Mouse (Mus musculus): ENCODE results near the gene Ptges. TPM values are rescaled to one million over a fixed set of nuclear protein-coding genes. Genes with fewer than 3 reads are reported as not detected.

The Ptges gene
- total RNA-seq, 2 experiments from 2014 or later: 5.1 to 6.9 TPM

DNA sequence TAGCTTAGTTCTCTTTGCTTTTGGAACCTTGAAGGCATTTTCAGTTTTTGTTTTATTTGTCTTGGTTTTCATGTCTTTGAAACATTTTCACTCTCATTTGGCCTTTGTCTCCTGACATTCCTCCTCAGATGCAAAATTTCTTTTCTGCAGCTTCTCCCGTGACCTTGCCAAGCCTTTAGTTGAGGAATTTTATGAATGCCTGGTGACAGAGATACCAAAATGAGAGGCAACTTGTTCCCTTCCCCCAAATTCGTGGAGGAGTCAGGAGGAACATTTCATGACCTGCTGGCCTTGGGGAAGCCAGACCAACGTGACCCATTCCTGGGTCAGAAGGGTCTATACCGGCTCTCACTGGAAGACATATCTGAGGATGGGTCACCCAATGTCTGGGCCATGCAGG lies 23.0 kb downstream of the Ptges start:
- Histone ChIP-seq H3K4me3 (no peak overlapping the region), H3K27ac (no peak overlapping the region)
- intact Hi-C loops (cut with DNase I): no loop called here
- DNase-seq (ENCODE audit: extremely low spot score in 1 of 2, low spot score in 2 of 2): no peak
- no peak for TF ChIP-seq CTCF (IDR thresholded peaks at IDR 0.05)

GRCm38 (mm10) chr2:30905906-30906305 lies 23.8 kb downstream of the Ptges start:
- no peak for DNase-seq (ENCODE audit: extremely low spot score in 1 of 2, low spot score in 2 of 2)
- TF ChIP-seq CTCF (IDR thresholded peaks at IDR 0.05): no peak
- intact Hi-C loops (cut with DNase I): no loop called here
- no peak overlapping the region for H3K27ac ChIP-seq
- no peak overlapping the region for H3K4me3 ChIP-seq

GRCm38 (mm10) chr2:30904991-30905390 lies 24.7 kb downstream of the Ptges start:
- intact Hi-C loops (cut with DNase I): no loop called here
- no peak for DNase-seq (ENCODE audit: extremely low spot score in 1 of 2, low spot score in 2 of 2)
- Histone ChIP-seq H3K4me3 (no peak overlapping the region), H3K27ac (no peak overlapping the region)
- no peak for TF ChIP-seq CTCF (IDR thresholded peaks at IDR 0.05)

DNA sequence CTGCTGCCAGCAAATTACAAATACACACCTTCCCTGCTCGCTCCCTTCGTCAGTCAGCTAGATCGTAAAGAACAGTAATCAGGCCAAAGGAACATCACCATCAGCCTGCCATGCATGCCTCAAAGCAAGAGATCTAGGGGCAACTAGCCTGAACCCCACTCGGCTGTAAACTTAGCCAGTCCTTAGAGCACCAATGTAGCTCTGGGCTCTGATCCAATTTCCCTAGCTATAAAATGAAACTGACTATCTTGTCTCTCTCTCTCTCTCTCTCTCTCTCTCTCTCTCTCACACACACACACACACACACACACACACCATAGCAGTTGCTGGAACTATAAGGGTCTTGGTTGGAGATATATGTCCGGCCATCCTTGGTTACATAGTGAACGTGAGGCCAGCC lies 25.4 kb downstream of the Ptges start:
- Histone ChIP-seq H3K27ac (no peak overlapping the region), H3K4me3 (no peak overlapping the region)
- intact Hi-C loops (cut with DNase I): no loop called here
- DNase-seq (ENCODE audit: extremely low spot score in 1 of 2, low spot score in 2 of 2): no peak
- no peak for TF ChIP-seq CTCF (IDR thresholded peaks at IDR 0.05)

- no peak for TF ChIP-seq CTCF (IDR thresholded peaks at IDR 0.05)
- H3K27ac ChIP-seq: no peak overlapping the region
- no peak for DNase-seq (ENCODE audit: extremely low spot score in 1 of 2, low spot score in 2 of 2)
- H3K4me3 ChIP-seq: peak overlapping the region; percentile 33
- intact Hi-C loops (cut with DNase I): no loop called here
Observed at GRCm38 (mm10) chr2:30902726-30903722, 26.6 kb downstream of the Ptges start.

DNA sequence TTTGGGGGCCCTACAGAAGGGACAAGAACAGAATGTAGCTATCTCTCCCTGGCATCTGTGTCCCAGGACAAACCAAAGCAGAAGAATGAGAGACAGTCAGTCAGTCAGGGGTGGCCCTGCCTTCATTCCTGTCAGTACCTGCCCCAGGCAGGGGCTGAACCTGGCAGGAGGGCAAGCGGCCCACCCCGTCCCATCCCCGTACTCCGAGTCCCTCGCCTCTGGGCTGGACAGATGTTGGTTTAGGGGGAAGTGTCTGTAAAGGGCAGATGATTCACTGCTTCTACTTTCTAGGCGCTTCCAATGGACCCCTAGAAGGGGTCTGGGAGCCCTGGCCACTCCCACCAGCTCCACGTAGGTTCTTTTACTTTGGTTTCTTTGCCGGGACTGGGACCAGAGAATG lies 27.4 kb downstream of the Ptges start:
- DNase-seq (ENCODE audit: extremely low spot score in 1 of 2, low spot score in 2 of 2): no peak
- no peak for TF ChIP-seq CTCF (IDR thresholded peaks at IDR 0.05)
- Histone ChIP-seq H3K27ac (no peak overlapping the region), H3K4me3 (peak overlapping the region; percentile 33)
- intact Hi-C loops (cut with DNase I): no loop called here

- DNase-seq (ENCODE audit: extremely low spot score in 1 of 2, low spot score in 2 of 2): no peak
- H3K4me3 ChIP-seq: no peak overlapping the region
- intact Hi-C loops (cut with DNase I): no loop called here
- TF ChIP-seq CTCF (IDR thresholded peaks at IDR 0.05): no peak
- no peak overlapping the region for H3K27ac ChIP-seq
Observed at GRCm38 (mm10) chr2:30901646-30902160, 28.0 kb downstream of the Ptges start.

DNA sequence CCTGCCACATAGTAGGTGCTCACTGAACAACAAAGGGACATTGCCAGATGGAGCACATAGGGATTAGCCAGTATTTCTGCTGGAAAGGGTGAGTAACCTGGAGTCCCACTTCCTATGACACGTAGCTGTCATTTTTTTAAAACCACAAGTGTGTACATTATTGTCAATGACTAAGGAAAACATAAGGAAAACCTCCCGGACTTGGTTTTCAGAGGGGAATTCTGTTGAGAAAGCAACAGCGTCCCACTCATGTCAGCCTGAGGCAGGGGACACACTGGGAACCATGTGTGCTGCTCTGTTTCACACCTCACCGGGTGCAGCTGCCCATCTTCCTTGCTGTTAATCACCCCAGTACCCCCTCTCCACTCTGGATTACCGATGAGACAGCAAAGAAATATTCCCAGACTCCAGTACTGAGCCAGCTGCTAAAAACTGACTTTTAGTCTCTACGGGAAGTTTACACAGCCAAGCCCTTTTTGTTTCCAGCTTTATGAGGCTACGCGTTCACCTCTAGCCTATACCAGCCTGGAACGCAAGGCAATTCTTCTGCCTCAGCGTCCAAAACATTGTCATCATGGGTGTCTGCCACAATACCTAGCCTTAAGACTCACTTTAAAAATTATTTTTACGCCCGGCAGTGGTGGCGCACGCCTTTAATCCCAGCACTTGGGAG lies 30.1 kb downstream of the Ptges start:
- no peak for TF ChIP-seq CTCF (IDR thresholded peaks at IDR 0.05)
- Histone ChIP-seq H3K27ac (no peak overlapping the region), H3K4me3 (no peak overlapping the region)
- intact Hi-C loops (cut with DNase I): no loop called here
- DNase-seq (ENCODE audit: extremely low spot score in 1 of 2, low spot score in 2 of 2): no peak

- TF ChIP-seq CTCF (IDR thresholded peaks at IDR 0.05): no peak
- no peak for DNase-seq (ENCODE audit: extremely low spot score in 1 of 2, low spot score in 2 of 2)
- H3K4me3 ChIP-seq: no peak overlapping the region
- H3K27ac ChIP-seq: no peak overlapping the region
- intact Hi-C loops (cut with DNase I): loop anchor here (2.0 kb wide), 1 partner anchor 16 kb away; no protein-coding TSS in a partner anchor
Observed at GRCm38 (mm10) chr2:30897291-30897690, 32.4 kb downstream of the Ptges start.

DNA sequence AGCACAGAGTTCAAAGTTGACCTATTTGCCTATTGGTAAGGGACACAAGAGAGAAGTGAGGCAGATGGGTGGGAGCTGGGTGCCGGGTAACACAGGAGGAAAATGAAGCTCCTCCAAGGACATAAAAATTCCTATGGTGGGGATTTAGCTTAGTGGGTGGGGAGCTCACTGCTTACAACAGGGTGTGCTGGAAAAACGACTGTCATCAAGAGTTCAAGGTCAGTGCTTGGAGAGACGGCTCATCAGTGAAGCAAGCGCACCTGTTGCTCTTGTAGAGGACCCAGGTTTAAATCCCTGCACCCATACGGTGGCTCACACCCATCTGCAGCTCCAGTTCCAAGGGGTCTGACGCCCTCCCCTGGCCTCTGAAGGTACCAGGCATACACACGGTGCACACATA lies 35.7 kb downstream of the Ptges start:
- intact Hi-C loops (cut with DNase I): no loop called here
- Histone ChIP-seq H3K4me3 (no peak overlapping the region), H3K27ac (no peak overlapping the region)
- DNase-seq (ENCODE audit: extremely low spot score in 1 of 2, low spot score in 2 of 2): no peak
- no peak for TF ChIP-seq CTCF (IDR thresholded peaks at IDR 0.05)

DNA sequence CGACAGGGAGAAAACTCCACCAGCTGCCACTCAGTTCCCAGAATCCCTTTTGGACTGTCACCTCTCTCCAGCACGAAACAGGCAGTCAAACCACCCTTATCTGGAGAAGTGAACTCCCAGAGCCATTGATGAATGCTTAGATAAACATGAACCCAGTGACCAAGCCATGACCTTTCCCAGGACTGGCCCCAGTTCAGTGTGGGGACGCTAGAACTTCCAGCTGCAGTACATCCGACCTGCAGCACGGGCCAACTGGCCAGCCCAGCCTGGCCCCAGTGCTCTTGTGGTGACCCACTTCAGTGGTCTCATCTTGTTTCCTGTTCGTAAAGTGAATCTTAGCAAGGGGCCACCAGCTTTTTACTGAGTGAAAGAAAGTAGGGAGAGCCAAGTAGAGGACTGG lies 36.3 kb downstream of the Ptges start:
- intact Hi-C loops (cut with DNase I): no loop called here
- H3K27ac ChIP-seq: no peak overlapping the region
- DNase-seq (ENCODE audit: extremely low spot score in 1 of 2, low spot score in 2 of 2): no peak
- no peak for TF ChIP-seq CTCF (IDR thresholded peaks at IDR 0.05)
- H3K4me3 ChIP-seq: no peak overlapping the region

- intact Hi-C loops (cut with DNase I): no loop called here
- Histone ChIP-seq H3K4me3 (no peak overlapping the region), H3K27ac (no peak overlapping the region)
- peak; percentile 79 for TF ChIP-seq CTCF (IDR thresholded peaks at IDR 0.05)
- DNase-seq (ENCODE audit: extremely low spot score in 1 of 2, low spot score in 2 of 2): peak; percentile 34 to 38
Observed at GRCm38 (mm10) chr2:30891002-30891401, 38.7 kb downstream of the Ptges start.

All from left cerebral cortex, adult 2 months (tissue).